Mouse (Mus musculus): ENCODE measurements around the gene Mapk3. TPM values are rescaled to one million over a fixed set of nuclear protein-coding genes. Genes with fewer than 3 reads are reported as not detected.

Gene Mapk3
- total and polyA plus RNA-seq, 3 experiments = 5.2 to 45.1 TPM; not detected in 1

DNA sequence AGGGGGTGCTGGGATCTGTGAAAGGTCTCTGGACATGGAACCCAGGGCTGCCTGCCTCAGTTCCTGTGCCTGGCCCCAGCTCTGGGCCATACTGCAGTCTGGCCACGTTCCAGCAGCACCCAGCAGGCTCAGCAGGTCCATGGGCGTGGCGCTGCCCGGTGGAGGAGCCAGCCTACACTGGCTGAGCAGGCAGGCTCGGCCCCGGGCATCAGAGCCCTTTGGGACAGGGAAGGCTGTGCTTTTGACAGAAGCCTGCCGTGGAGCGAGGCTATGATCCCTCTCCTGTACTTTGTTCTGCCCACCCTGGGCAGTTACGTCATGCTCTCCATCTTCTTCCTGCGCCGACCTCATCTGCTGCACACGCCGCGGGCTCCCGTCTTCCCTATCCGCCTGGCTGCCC is 6.8 kb downstream of the Mapk3 start, which contains the start of gene Gdpd3:
Gdpd3 (plus strand) TSS at position 134 of the 400 bp plus-strand sequence.
- H3K9me3 ChIP-seq (replicated peaks; ENCODE audit: insufficient read depth, low read length) = no peaks in the 10 kb centered on the region
- peaks cover 0 to 3% of the 10 kb centered on the region in 2 experiments; a peak in 1 of 4 replicates for H3K36me3 ChIP-seq (ENCODE audit: control insufficient read depth in 1 of 2, insufficient read depth in 2 of 2, low read length in 2 of 2)
- H3K27me3 ChIP-seq (ENCODE audit: control insufficient read depth in 1 of 2, insufficient read depth in 2 of 2, low read length in 2 of 2) = no peaks in the 10 kb centered on the region
- peaks cover 5 to 10% of the 10 kb centered on the region in 2 experiments; a peak in 1 of 4 replicates for H3K4me1 ChIP-seq (ENCODE audit: control insufficient read depth in 1 of 2, insufficient read depth in 2 of 2, low read length in 2 of 2)
- DNase-seq (ENCODE audit: low read depth, low spot score) = no peak
- TF ChIP-seq CHD1 (IDR thresholded peaks at IDR 0.05; ENCODE audit: low read depth, low read length) (no peak), HCFC1 (IDR thresholded peaks at IDR 0.05; ENCODE audit: low read depth, low read length) (no peak), TBP (IDR thresholded peaks at IDR 0.05; ENCODE audit: low read depth, low read length) (no peak), KAT2A (conservative IDR thresholded peaks at IDR 0.05; ENCODE audit: low read depth, low read length) (no peak), MYB (IDR thresholded peaks at IDR 0.05; ENCODE audit: low read depth, low read length) (no peak), ELF1 (IDR thresholded peaks at IDR 0.05; ENCODE audit: low read depth, low read length) (no peak), MEF2A (IDR thresholded peaks at IDR 0.05; ENCODE audit: extremely low read depth, insufficient replicate concordance, low read depth, low read length, poor library complexity, severe bottlenecking) (no peak), MAZ (IDR thresholded peaks at IDR 0.05; ENCODE audit: low read depth, low read length) (no peak), MXI1 (IDR thresholded peaks at IDR 0.05; ENCODE audit: low read depth, low read length) (no peak), SMC3 (IDR thresholded peaks at IDR 0.05; ENCODE audit: low read depth, low read length) (no peak), TAL1 (IDR thresholded peaks at IDR 0.05; ENCODE audit: low read length) (no peak), NELFE (IDR thresholded peaks at IDR 0.05; ENCODE audit: low read depth, low read length) (no peak), USF1 (IDR thresholded peaks at IDR 0.05; ENCODE audit: low read depth, low read length) (no peak), POLR2A (IDR thresholded peaks at IDR 0.05; ENCODE audit: control insufficient read depth in 1 of 2, insufficient read depth in 1 of 2, low read depth in 1 of 2, low read length in 2 of 2, poor library complexity in 1 of 2) (no peak), MYC (IDR thresholded peaks at IDR 0.05; ENCODE audit: low read depth, low read length) (no peak), ZKSCAN1 (IDR thresholded peaks at IDR 0.05; ENCODE audit: low read depth, low read length) (no peak), EP300 (IDR thresholded peaks at IDR 0.05; ENCODE audit: low read depth in 1 of 2, low read length in 2 of 2) (no peak), RCOR1 (IDR thresholded peaks at IDR 0.05; ENCODE audit: low read depth, low read length) (no peak), ZNF384 (IDR thresholded peaks at IDR 0.05; ENCODE audit: low read depth, low read length) (no peak), MAX (IDR thresholded peaks at IDR 0.05; ENCODE audit: low read length) (no peak)
- H3K9ac ChIP-seq (ENCODE audit: control insufficient read depth, low read depth, low read length, poor library complexity, severe bottlenecking) = no peak within 1 kb of the TSS
- H3K4me3 ChIP-seq (ENCODE audit: control insufficient read depth in 1 of 2, insufficient read depth in 1 of 2, low read depth in 2 of 2, low read length in 2 of 2) = no peak within 1 kb of the TSS
- no peak within 1 kb of the TSS for H3K27ac ChIP-seq (ENCODE audit: control insufficient read depth, low read depth, low read length)
- no peaks in the 10 kb centered on the region for H3K79me2 ChIP-seq (ENCODE audit: control insufficient read depth, insufficient read depth, low read length, poor library complexity)

DNA sequence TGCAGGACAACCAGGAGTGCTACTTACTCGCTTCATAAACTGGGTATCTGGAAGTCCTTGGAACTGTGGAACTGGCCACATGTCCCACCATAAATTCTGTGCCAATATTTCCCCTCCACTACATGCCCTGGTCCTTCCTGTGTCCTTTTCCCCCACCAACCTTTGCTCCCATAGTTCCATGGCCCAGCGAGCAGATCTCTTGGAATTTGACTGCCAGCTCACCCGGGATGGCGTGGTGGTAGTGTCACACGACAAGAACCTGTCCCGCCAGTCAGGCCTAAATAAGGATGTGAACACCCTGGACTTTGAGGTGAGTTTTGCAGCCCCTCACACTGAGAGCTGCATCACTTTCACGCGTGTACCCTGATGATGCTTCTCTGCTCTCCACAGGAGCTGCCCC is 7.6 kb downstream of the Mapk3 start:
- peaks cover 0 to 8% of the 10 kb centered on the region in 2 experiments; a peak in 2 of 4 replicates for H3K36me3 ChIP-seq (ENCODE audit: control insufficient read depth in 1 of 2, insufficient read depth in 2 of 2, low read length in 2 of 2)

More for the DNA sequence above, 7.6 kb downstream of the Mapk3 start:
- Histone ChIP-seq H3K27ac (ENCODE audit: control insufficient read depth, low read depth, low read length) (no peak overlapping the region), H3K4me3 (ENCODE audit: control insufficient read depth in 1 of 2, insufficient read depth in 1 of 2, low read depth in 2 of 2, low read length in 2 of 2) (no peak overlapping the region), H3K9me3 (replicated peaks; ENCODE audit: insufficient read depth, low read length) (no peaks in the 10 kb centered on the region), H3K4me1 (ENCODE audit: control insufficient read depth in 1 of 2, insufficient read depth in 2 of 2, low read length in 2 of 2) (peaks cover 5 to 10% of the 10 kb centered on the region in 2 experiments; a peak in 1 of 4 replicates), H3K79me2 (ENCODE audit: control insufficient read depth, insufficient read depth, low read length, poor library complexity) (no peaks in the 10 kb centered on the region), H3K9ac (ENCODE audit: control insufficient read depth, low read depth, low read length, poor library complexity, severe bottlenecking) (no peak overlapping the region), H3K27me3 (ENCODE audit: control insufficient read depth in 1 of 2, insufficient read depth in 2 of 2, low read length in 2 of 2) (no peaks in the 10 kb centered on the region)
- no peak for DNase-seq (ENCODE audit: low read depth, low spot score)
- TF ChIP-seq JUND (IDR thresholded peaks at IDR 0.05; ENCODE audit: low read depth, low read length) = no peak
- TF ChIP-seq HCFC1 (IDR thresholded peaks at IDR 0.05; ENCODE audit: low read depth, low read length) = no peak
- no peak for TF ChIP-seq ETS1 (IDR thresholded peaks at IDR 0.05; ENCODE audit: low read depth, low read length)
- TF ChIP-seq POLR2A (IDR thresholded peaks at IDR 0.05; ENCODE audit: control insufficient read depth in 1 of 2, insufficient read depth in 1 of 2, low read depth in 1 of 2, low read length in 2 of 2, poor library complexity in 1 of 2) = no peak
- TF ChIP-seq ELF1 (IDR thresholded peaks at IDR 0.05; ENCODE audit: low read depth, low read length) = no peak
- no peak for TF ChIP-seq POLR2AphosphoS5 (IDR thresholded peaks at IDR 0.05; ENCODE audit: borderline replicate concordance, low read depth, low read length)
- TF ChIP-seq NRF1 (IDR thresholded peaks at IDR 0.05; ENCODE audit: insufficient read depth, low read depth, low read length, poor library complexity, severe bottlenecking) = no peak
- TF ChIP-seq POLR2AphosphoS2 (IDR thresholded peaks at IDR 0.05; ENCODE audit: low read length) = no peak
- TF ChIP-seq RCOR1 (IDR thresholded peaks at IDR 0.05; ENCODE audit: low read depth, low read length) = no peak
- no peak for TF ChIP-seq EP300 (IDR thresholded peaks at IDR 0.05; ENCODE audit: low read depth in 1 of 2, low read length in 2 of 2)
- TF ChIP-seq GATA1 (IDR thresholded peaks at IDR 0.05; ENCODE audit: low read depth, low read length) = no peak
- no peak for TF ChIP-seq MYC (IDR thresholded peaks at IDR 0.05; ENCODE audit: low read depth, low read length)
- TF ChIP-seq NELFE (IDR thresholded peaks at IDR 0.05; ENCODE audit: low read depth, low read length) = no peak
- no peak for TF ChIP-seq USF2 (IDR thresholded peaks at IDR 0.05; ENCODE audit: borderline replicate concordance in 1 of 2, insufficient read depth in 1 of 2, low read depth in 1 of 2, low read length in 2 of 2)

Data from MEL (cell line).